In genomic region chr11:82452516-82452915, GRCm38 (mm10) we compare ENCODE assay signal across 20 mouse cellular contexts.
"Had no signal": no experiment of that assay in that cellular context is flagged by ENCODE, and none has a peak within 500 bp of the region (broad histone marks: within the 10 kb centered on the region; RNA-seq: fewer than 3 reads in every experiment).

No protein-coding gene starts in this region.

- H3K4me3 ChIP-seq: layer of hippocampus, adult 2 months; limb, embryonic 12.5 days; limb, embryonic 15.5 days had no signal

- H3K27ac ChIP-seq: layer of hippocampus, adult 2 months; limb, embryonic 12.5 days; limb, embryonic 15.5 days; liver, embryonic 14.5 days; macrophage; stomach, postnatal 0 days had no signal

- H3K36me3 ChIP-seq: limb, embryonic 12.5 days; limb, embryonic 15.5 days had no signal

- H3K4me2 ChIP-seq: limb, embryonic 12.5 days; limb, embryonic 15.5 days; liver, embryonic 11.5 days; lung, embryonic 14.5 days had no signal

- H3K27me3 ChIP-seq: limb, embryonic 12.5 days; limb, embryonic 15.5 days had no signal

- DNase-seq: kidney, adult 11 months; kidney, adult 8-10 months; kidney, postnatal 25 days; layer of hippocampus, adult 9-11 months; liver, postnatal 0 days; lung, embryonic 14.5 days; right cerebral cortex, adult 18-20 months; right cerebral cortex, postnatal 14 days; right cerebral cortex, postnatal 4 days; thymus, adult 2 months; thymus, postnatal 14 days; thymus, postnatal 4 days had no signal

- H3K9me3 ChIP-seq: limb, embryonic 12.5 days; limb, embryonic 15.5 days had no signal

- ATAC-seq: liver, postnatal 0 days; lung, postnatal 0 days had no signal

- H3K9ac ChIP-seq: limb, embryonic 12.5 days; limb, embryonic 15.5 days; liver, embryonic 14.5 days; liver, postnatal 0 days; lung, embryonic 14.5 days had no signal

- H3K4me1 ChIP-seq: limb, embryonic 12.5 days; limb, embryonic 15.5 days had no signal
